8 mouse cellular contexts compared by ENCODE assay signal in genomic region chr12:110935983-110936620, GRCm38 (mm10). TPM values are rescaled to one million over a fixed set of nuclear protein-coding genes. Genes with fewer than 3 reads are reported as not detected.
DNase-seq lines count a peak whose midpoint lies in the region; ATAC-seq and TF ChIP-seq lines count a peak whose summit lies in the region.

No protein-coding gene starts in this region.

- WGBS in forebrain, embryonic 12.5 days, result 64% methylated on average over 9 of the region's 9 CpGs
- 60% methylated on average over 9 of the region's 9 CpGs for WGBS in heart, embryonic 16.5 days
- WGBS in liver, embryonic 13.5 days (ENCODE audit: insufficient replicate concordance), result 73% methylated on average over 9 of the region's 9 CpGs
- 64% methylated on average over 9 of the region's 9 CpGs for WGBS in neural tube, embryonic 15.5 days

- no peak overlapping the region for H3K27ac ChIP-seq in ES-Bruce4 (ENCODE audit: insufficient read depth, low read length)
- H3K27ac ChIP-seq in forebrain, embryonic 12.5 days, result no peak overlapping the region
- no peak overlapping the region for H3K27ac ChIP-seq in heart, embryonic 16.5 days (ENCODE audit: low read length)
- no peak overlapping the region for H3K27ac ChIP-seq in liver, embryonic 13.5 days
- H3K27ac ChIP-seq in neural tube, embryonic 15.5 days (replicated peaks), result no peak overlapping the region

- H3K4me2 ChIP-seq in forebrain, embryonic 12.5 days, result no peak overlapping the region
- no peak overlapping the region for H3K4me2 ChIP-seq in heart, embryonic 16.5 days (ENCODE audit: low read depth, low read length)
- no peak overlapping the region for H3K4me2 ChIP-seq in liver, embryonic 13.5 days
- no peak overlapping the region for H3K4me2 ChIP-seq in neural tube, embryonic 15.5 days

- no peaks in the 10 kb centered on the region for H3K9me3 ChIP-seq in ES-Bruce4 (replicated peaks; ENCODE audit: control insufficient read depth, insufficient read depth, low read length, poor library complexity, severe bottlenecking)
- no peaks in the 10 kb centered on the region for H3K9me3 ChIP-seq in forebrain, embryonic 12.5 days
- peaks cover 3% of the 10 kb centered on the region; the same call in 1 of the 2 replicates for H3K9me3 ChIP-seq in heart, embryonic 16.5 days (replicated peaks; ENCODE audit: control insufficient read depth, low read length)
- H3K9me3 ChIP-seq in liver, embryonic 13.5 days (replicated peaks), result no peaks in the 10 kb centered on the region
- no peaks in the 10 kb centered on the region for H3K9me3 ChIP-seq in neural tube, embryonic 15.5 days (replicated peaks)

- peak; percentile 94 for TF ChIP-seq CTCF in ES-Bruce4 (IDR thresholded peaks at IDR 0.05; ENCODE audit: low read depth, low read length)

- peak; percentile 79; the same call in 1 of the 2 replicates for ATAC-seq in forebrain, embryonic 12.5 days (ENCODE audit: low FRiP score)
- ATAC-seq in heart, embryonic 16.5 days (replicated peaks; ENCODE audit: extremely low read depth, insufficient read depth, low FRiP score), result peak; percentile 85
- ATAC-seq in liver, embryonic 13.5 days (ENCODE audit: low read depth), result peak; percentile 88
- peak; percentile 87 for ATAC-seq in neural tube, embryonic 15.5 days (ENCODE audit: low FRiP score)

- H3K4me1 ChIP-seq in ES-Bruce4 (ENCODE audit: control insufficient read depth, insufficient read depth, low read length), result no peaks in the 10 kb centered on the region
- H3K4me1 ChIP-seq in forebrain, embryonic 12.5 days, result no peaks in the 10 kb centered on the region
- H3K4me1 ChIP-seq in heart, embryonic 16.5 days (ENCODE audit: control insufficient read depth, insufficient read depth, low read length), result no peaks in the 10 kb centered on the region
- peaks cover 9% of the 10 kb centered on the region for H3K4me1 ChIP-seq in liver, embryonic 13.5 days (replicated peaks)
- no peaks in the 10 kb centered on the region for H3K4me1 ChIP-seq in neural tube, embryonic 15.5 days

- DNase-seq in c-Kit-positive CD71-positive TER-119-negative erythroid progenitor cells, embryonic 14.5 days (ENCODE audit: low read depth), result peak; percentile 69
- DNase-seq in kidney, postnatal 25 days, result peak; percentile 88 to 90
- DNase-seq in liver, embryonic 13.5 days, result peak; percentile 68
- peak; percentile 88 for DNase-seq in testis, postnatal 10 days (ENCODE audit: low spot score)

- peak; percentile 38; the same call in 1 of the 2 replicates for TF ChIP-seq EP300 in ES-Bruce4 (IDR thresholded peaks at IDR 0.05; ENCODE audit: insufficient read depth, low read depth, low read length)

- H3K9ac ChIP-seq in ES-Bruce4 (ENCODE audit: low read depth, poor library complexity, severe bottlenecking), result no peak overlapping the region
- no peak overlapping the region for H3K9ac ChIP-seq in forebrain, embryonic 12.5 days
- H3K9ac ChIP-seq in heart, embryonic 16.5 days (ENCODE audit: low read length), result no peak overlapping the region
- H3K9ac ChIP-seq in liver, embryonic 13.5 days, result no peak overlapping the region
- no peak overlapping the region for H3K9ac ChIP-seq in neural tube, embryonic 15.5 days (replicated peaks)

- no peak overlapping the region for H3K4me3 ChIP-seq in ES-Bruce4 (ENCODE audit: low read depth, low read length)
- no peak overlapping the region for H3K4me3 ChIP-seq in forebrain, embryonic 12.5 days (replicated peaks)
- H3K4me3 ChIP-seq in heart, embryonic 16.5 days (ENCODE audit: low read length), result no peak overlapping the region
- no peak overlapping the region for H3K4me3 ChIP-seq in liver, embryonic 13.5 days (replicated peaks)
- H3K4me3 ChIP-seq in neural tube, embryonic 15.5 days (replicated peaks), result no peak overlapping the region

- H3K36me3 ChIP-seq in ES-Bruce4 (ENCODE audit: control insufficient read depth, insufficient read depth, low read length, poor library complexity, severe bottlenecking), result no peaks in the 10 kb centered on the region; the same call in 1 of the 2 replicates
- peaks cover 57% of the 10 kb centered on the region for H3K36me3 ChIP-seq in forebrain, embryonic 12.5 days (replicated peaks)
- H3K36me3 ChIP-seq in heart, embryonic 16.5 days (ENCODE audit: control insufficient read depth, insufficient read depth), result peaks cover 27% of the 10 kb centered on the region
- peaks cover 51% of the 10 kb centered on the region for H3K36me3 ChIP-seq in liver, embryonic 13.5 days
- peaks cover 56% of the 10 kb centered on the region for H3K36me3 ChIP-seq in neural tube, embryonic 15.5 days

- no peaks in the 10 kb centered on the region for H3K27me3 ChIP-seq in ES-Bruce4 (ENCODE audit: control insufficient read depth, insufficient read depth, low read length, poor library complexity, severe bottlenecking)
- H3K27me3 ChIP-seq in forebrain, embryonic 12.5 days, result no peaks in the 10 kb centered on the region
- no peaks in the 10 kb centered on the region for H3K27me3 ChIP-seq in heart, embryonic 16.5 days (ENCODE audit: control insufficient read depth, insufficient read depth, low read length)
- H3K27me3 ChIP-seq in liver, embryonic 13.5 days, result no peaks in the 10 kb centered on the region
- H3K27me3 ChIP-seq in neural tube, embryonic 15.5 days (replicated peaks), result no peaks in the 10 kb centered on the region

- no peak for TF ChIP-seq POLR2A in ES-Bruce4 (IDR thresholded peaks at IDR 0.05; ENCODE audit: insufficient read depth, low read length)

RNA-seq across cellular contexts. Expression of gene Ankrd9, which starts 42.7 kb away (rescaled TPM):
- polyA plus RNA-seq in ES-Bruce4 (2011; ENCODE audit: insufficient read depth, insufficient read length, low read depth, missing spikeins), result 4.3 and 4.9 TPM in 2 replicates
- 15.0 and 15.5 TPM in 2 replicates for polyA plus RNA-seq in forebrain, embryonic 12.5 days (2016; fragmentation: Nextera tagmentation; extraction: Ambion mirVana)
- polyA plus RNA-seq in heart, embryonic 16.5 days (2015; fragmentation: Nextera tagmentation; extraction: Ambion mirVana), result 19.3 and 22.0 TPM in 2 replicates
- polyA plus RNA-seq in liver, embryonic 13.5 days (2015; fragmentation: Nextera tagmentation; extraction: Ambion mirVana), result 54.2 and 57.6 TPM in 2 replicates
- polyA plus RNA-seq in neural tube, embryonic 15.5 days (2015; fragmentation: Nextera tagmentation; extraction: Ambion mirVana), result 10.5 and 12.6 TPM in 2 replicates

RNA-seq across cellular contexts. Expression of gene Tecpr2, which starts 47.0 kb away (rescaled TPM):
- polyA plus RNA-seq in ES-Bruce4 (2011; ENCODE audit: insufficient read depth, insufficient read length, low read depth, missing spikeins), result 7.1 and 7.3 TPM in 2 replicates
- polyA plus RNA-seq in forebrain, embryonic 12.5 days (2016; fragmentation: Nextera tagmentation; extraction: Ambion mirVana), result 8.3 and 8.8 TPM in 2 replicates
- polyA plus RNA-seq in heart, embryonic 16.5 days (2015; fragmentation: Nextera tagmentation; extraction: Ambion mirVana), result 2.2 and 3.1 TPM in 2 replicates
- polyA plus RNA-seq in liver, embryonic 13.5 days (2015; fragmentation: Nextera tagmentation; extraction: Ambion mirVana), result 1.7 and 1.9 TPM in 2 replicates
- polyA plus RNA-seq in neural tube, embryonic 15.5 days (2015; fragmentation: Nextera tagmentation; extraction: Ambion mirVana), result 6.2 TPM in 2 replicates

RNA-seq across cellular contexts. Expression of gene Cinp, which starts 47.2 kb away (rescaled TPM):
- polyA plus RNA-seq in ES-Bruce4 (2011; ENCODE audit: insufficient read depth, insufficient read length, low read depth, missing spikeins), result 76.3 and 77.6 TPM in 2 replicates
- polyA plus RNA-seq in forebrain, embryonic 12.5 days (2016; fragmentation: Nextera tagmentation; extraction: Ambion mirVana), result 67.3 and 77.2 TPM in 2 replicates
- 63.1 and 64.7 TPM in 2 replicates for polyA plus RNA-seq in heart, embryonic 16.5 days (2015; fragmentation: Nextera tagmentation; extraction: Ambion mirVana)
- 91.0 and 100 TPM in 2 replicates for polyA plus RNA-seq in liver, embryonic 13.5 days (2015; fragmentation: Nextera tagmentation; extraction: Ambion mirVana)
- 87.6 and 88.5 TPM in 2 replicates for polyA plus RNA-seq in neural tube, embryonic 15.5 days (2015; fragmentation: Nextera tagmentation; extraction: Ambion mirVana)
